Mouse (Mus musculus) embryonic facial prominence, embryonic 12.5 days (tissue): ENCODE measurements around the gene Rpl34. TPM values are rescaled to one million over a fixed set of nuclear protein-coding genes. Genes with fewer than 3 reads are reported as not detected.

Experiments used
- ATAC-seq: fragments of 200-750 bp; cut with Nextera tagmentation; 2 replicates; pipeline ENCODE4 v1.8.0; 2017; ENCODE audit not compliant: insufficient number of reproducible peaks, insufficient read depth, low FRiP score, low TSS enrichment
- H3K27ac ChIP-seq: fragments of 300-500 bp; sonication (generic); 2 replicates; pipeline ENCODE4 v1.5.1; 2016; ENCODE audit warnings: mild to moderate bottlenecking
- H3K27me3 ChIP-seq: fragments of 300-500 bp; sonication (generic); 2 replicates; pipeline ENCODE4 v1.6.1; 2016; ENCODE audit warnings: mild to moderate bottlenecking, moderate library complexity
- H3K36me3 ChIP-seq: fragments of 300-500 bp; sonication (generic); 2 replicates; pipeline ENCODE4 v1.6.1; 2016; ENCODE audit warnings: mild to moderate bottlenecking
- H3K4me1 ChIP-seq: fragments of 300-500 bp; sonication (generic); 2 replicates; pipeline ENCODE4 v1.6.1; 2016
- H3K4me2 ChIP-seq: fragments of 300-500 bp; sonication (generic); replicated peaks from 2 replicates; pipeline ENCODE4 v1.6.1; 2016; ENCODE audit warnings: mild to moderate bottlenecking, moderate library complexity
- H3K4me3 ChIP-seq: fragments of 300-500 bp; sonication (generic); 2 replicates; pipeline ENCODE4 v1.5.1; 2016; ENCODE audit warnings: mild to moderate bottlenecking
- H3K9ac ChIP-seq: fragments of 300-500 bp; sonication (generic); 2 replicates; pipeline ENCODE4 v1.6.1; 2016; ENCODE audit warnings: mild to moderate bottlenecking, moderate library complexity
- H3K9me3 ChIP-seq: fragments of 300-500 bp; sonication (generic); 2 replicates; pipeline ENCODE4 v1.6.1; 2016; ENCODE audit warnings: mild to moderate bottlenecking, moderate library complexity
- WGBS: fragments of 180-500 bp; shearing (Covaris S2); methylation state at CpG from one replicate; pipeline ENCODE4 v1.1.7; 2016; 5-methylcytosine and 5-hydroxymethylcytosine counted together
- polyA plus RNA-seq: library from polyadenylated mRNA; unstranded; fragments of >200 nt; fragmentation: Nextera tagmentation; extraction: Ambion mirVana; gene quantifications from 2 replicates; pipeline ENCODE4 v1.2.1, GENCODE M21; 2016

The Rpl34 gene
- polyA plus RNA-seq, 1 experiment from 2014 or later: 842 TPM

DNA sequence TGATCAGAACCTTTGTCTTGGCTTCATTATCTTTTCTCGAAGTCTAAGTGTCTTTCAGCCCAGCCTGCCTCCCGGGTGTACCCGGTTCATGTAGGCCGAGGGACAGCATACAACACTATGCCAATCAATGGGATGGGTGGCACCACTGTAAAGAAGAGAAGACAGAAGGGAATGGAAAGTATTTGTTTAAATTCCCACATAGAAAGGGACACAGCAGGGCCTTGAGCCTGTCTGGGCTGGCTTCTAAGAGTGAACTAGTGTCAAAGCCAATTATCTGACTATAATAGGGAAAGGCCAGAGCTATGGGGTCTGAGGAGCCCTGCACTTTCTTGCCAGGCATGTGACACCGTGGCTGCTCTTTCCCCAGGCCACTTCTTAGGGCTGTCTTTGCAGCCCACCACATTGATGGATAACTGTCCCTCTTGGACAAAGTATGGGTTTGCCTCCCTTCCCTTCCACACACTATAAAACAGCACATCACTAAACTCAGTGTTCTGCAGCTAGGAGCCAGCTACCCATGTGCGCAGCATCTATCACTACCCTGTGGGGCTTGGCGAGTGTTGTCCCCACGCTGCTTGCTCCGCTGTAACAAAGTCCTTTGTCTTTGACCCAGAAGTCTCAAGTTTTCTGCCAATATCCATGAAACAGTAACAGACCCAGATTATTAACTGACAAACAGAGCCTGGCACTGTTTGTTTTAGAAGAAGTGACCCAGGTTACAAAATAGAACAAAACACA is 45.8 kb downstream of the Rpl34 start:
- Histone ChIP-seq H3K4me2 (no peak overlapping the region), H3K9ac (no peak overlapping the region), H3K27ac (no peak overlapping the region), H3K4me1 (no peaks in the 10 kb centered on the region), H3K27me3 (no peaks in the 10 kb centered on the region), H3K9me3 (no peaks in the 10 kb centered on the region), H3K36me3 (no peaks in the 10 kb centered on the region), H3K4me3 (no peak overlapping the region)
- ATAC-seq: no peak
- 78% methylated on average over 9 of the region's 9 CpGs for WGBS

DNA sequence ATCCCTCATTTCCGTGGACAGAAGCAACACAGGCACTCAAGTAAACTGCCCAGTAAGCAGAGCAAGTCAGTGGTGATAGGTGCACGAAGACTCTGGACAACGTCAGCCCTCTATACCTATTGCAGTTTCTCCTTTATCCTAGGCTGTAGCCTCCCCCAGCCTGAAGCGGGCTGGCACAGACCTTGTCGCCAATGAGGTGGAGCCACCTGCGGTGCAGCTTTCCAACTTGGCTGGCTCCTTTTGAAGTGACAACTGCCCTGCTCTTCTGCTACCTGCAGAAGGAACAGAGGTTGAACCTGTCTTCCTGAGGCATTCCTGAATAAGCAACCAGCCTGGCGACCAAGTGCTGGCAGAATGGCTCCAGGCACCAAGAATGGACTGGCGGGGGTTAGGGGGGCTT is 46.4 kb downstream of the Rpl34 start:
- 75% methylated on average over 8 of the region's 8 CpGs for WGBS
- no peaks in the 10 kb centered on the region for H3K9me3 ChIP-seq
- H3K9ac ChIP-seq: no peak overlapping the region
- no peaks in the 10 kb centered on the region for H3K4me1 ChIP-seq
- no peaks in the 10 kb centered on the region for H3K36me3 ChIP-seq
- H3K27ac ChIP-seq: no peak overlapping the region
- no peaks in the 10 kb centered on the region for H3K27me3 ChIP-seq
- ATAC-seq: no peak
- no peak overlapping the region for H3K4me2 ChIP-seq
- H3K4me3 ChIP-seq: no peak overlapping the region

DNA sequence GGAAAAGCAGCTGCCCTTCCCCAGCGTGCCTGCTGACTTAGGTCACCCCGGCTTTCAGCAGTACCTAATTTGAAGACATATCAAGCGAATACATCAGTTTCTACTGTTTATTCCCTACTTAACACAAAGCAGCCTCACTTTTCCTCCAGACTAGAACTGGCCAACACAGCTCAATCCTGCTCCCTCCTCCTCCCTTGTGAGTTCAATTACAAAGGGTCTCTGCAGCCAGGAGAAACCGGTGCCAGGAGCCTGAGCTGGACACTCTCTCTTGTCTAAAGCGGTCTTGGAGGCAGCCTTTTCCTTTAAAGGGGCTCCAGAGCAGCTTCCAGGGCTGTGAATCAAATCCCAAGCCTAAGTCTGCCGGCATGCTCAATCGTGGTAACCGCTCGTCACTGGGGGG is 48.0 kb downstream of the Rpl34 start:
- Histone ChIP-seq H3K9ac (no peak overlapping the region), H3K27ac (no peak overlapping the region), H3K4me2 (no peak overlapping the region), H3K4me3 (no peak overlapping the region), H3K9me3 (no peaks in the 10 kb centered on the region), H3K4me1 (no peaks in the 10 kb centered on the region), H3K36me3 (no peaks in the 10 kb centered on the region), H3K27me3 (no peaks in the 10 kb centered on the region)
- ATAC-seq: no peak
- 79% methylated on average over 9 of the region's 9 CpGs for WGBS

DNA sequence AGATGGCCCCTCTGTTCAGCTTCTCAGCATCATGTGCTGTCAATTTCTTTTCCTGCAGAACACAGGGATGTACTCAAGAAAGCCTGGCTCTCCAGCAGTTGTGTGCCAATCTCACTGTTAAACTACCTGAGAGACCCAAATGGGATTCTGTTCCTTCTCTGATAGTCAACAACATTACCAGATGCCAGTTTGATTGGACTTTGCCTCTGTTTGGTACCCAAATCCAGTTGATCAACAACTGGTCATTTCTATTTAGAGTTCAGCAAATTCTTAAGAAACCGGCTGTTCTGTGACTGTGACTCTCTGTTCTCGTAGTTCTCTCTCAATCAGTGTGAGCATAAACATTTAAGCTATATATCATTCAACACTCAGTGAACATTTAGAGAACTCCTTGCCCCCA is 49.0 kb downstream of the Rpl34 start:
- ATAC-seq: no peak
- H3K9me3 ChIP-seq: no peaks in the 10 kb centered on the region
- H3K36me3 ChIP-seq: no peaks in the 10 kb centered on the region
- 87% methylated on average over 2 of the region's 2 CpGs for WGBS
- H3K9ac ChIP-seq: no peak overlapping the region
- H3K4me1 ChIP-seq: no peaks in the 10 kb centered on the region
- no peak overlapping the region for H3K4me3 ChIP-seq
- H3K4me2 ChIP-seq: no peak overlapping the region
- H3K27me3 ChIP-seq: no peaks in the 10 kb centered on the region
- no peak overlapping the region for H3K27ac ChIP-seq

DNA sequence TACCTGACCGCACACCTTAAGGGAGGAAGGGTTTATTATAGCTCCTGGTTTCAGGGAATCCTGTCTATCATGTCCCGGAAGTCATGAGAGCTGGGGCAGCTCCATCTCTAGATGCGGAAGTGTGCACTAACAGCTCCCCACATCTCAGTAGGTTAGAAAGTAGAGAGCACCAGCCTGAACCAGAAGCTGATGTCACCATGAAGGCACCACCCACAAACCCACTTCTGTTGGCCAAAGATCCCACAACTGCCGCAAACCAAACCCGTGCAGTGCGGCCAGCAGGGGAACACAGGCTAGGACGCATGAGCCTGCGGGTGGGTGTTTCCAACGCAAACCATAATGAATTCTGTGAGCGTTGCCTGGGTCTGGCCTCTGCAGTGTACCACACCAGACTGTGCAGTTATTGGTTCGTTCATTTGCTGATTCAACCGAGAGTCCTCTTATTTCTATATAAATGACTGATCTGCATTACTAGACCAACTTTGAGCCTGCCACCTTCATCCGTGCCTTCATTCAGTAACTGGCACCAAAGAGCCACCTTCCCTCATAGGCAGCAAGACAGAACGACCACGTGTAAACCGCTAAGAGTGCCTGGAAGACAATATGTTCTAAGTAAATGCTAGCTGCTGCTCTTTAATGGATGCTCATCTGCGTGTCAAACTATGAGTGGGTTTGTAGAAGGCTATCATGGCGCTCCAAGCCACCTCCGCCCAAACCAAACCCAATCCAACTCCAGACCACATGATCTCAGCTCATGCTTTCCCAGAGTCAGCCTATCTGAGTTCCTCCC is 52.3 kb downstream of the Rpl34 start:
- Histone ChIP-seq H3K27me3 (no peaks in the 10 kb centered on the region), H3K4me1 (no peaks in the 10 kb centered on the region), H3K9ac (no peak overlapping the region), H3K36me3 (no peaks in the 10 kb centered on the region), H3K4me3 (no peak overlapping the region), H3K9me3 (no peaks in the 10 kb centered on the region), H3K4me2 (no peak overlapping the region), H3K27ac (no peak overlapping the region)
- WGBS: 93% methylated on average over 19 of the region's 19 CpGs
- ATAC-seq: no peak

Other genes starting within 250 kb of the Rpl34 start
- 0.09 TPM in 1 of 2 replicates, not detected in the other for gene Etnppl, start 113.0 kb downstream of the Rpl34 start, polyA plus RNA-seq
- 359 and 369 TPM in 2 replicates for gene Ostc, start 21.0 kb downstream of the Rpl34 start, polyA plus RNA-seq